Mouse (Mus musculus) erythroid progenitor cell, adult 5-6 weeks (primary cell): Measurements from ENCODE around the gene Acap2. TPM values are rescaled to one million over a fixed set of nuclear protein-coding genes. Genes with fewer than 3 reads are reported as not detected.
A peak's percentile ranks its signal among the peaks of the same experiment; 100 is the strongest.

ENCODE experiments used
- ATAC-seq: replicated peaks from 2 replicates; pipeline ENCODE4 v1.8.0; 2016; ENCODE audit warnings: moderate number of reproducible peaks, mild to moderate bottlenecking, moderate TSS enrichment, inconsistent platforms; ENCODE audit not compliant: poor library complexity, low FRiP score, severe bottlenecking
- total RNA-seq, 2 experiments: library from RNA; stranded (forward) in 1 of 2; stranded (reverse) in 1 of 2; fragments of 150-400 nt in 1 of 2; fragments of 186-747, 209-891 nt in 1 of 2; gene quantifications; 2 replicates each; pipeline versions ENCODE4 v1.2.3 to v1.2.4; 2015 to 2017; ENCODE audit warnings: low replicate concordance in 2 of 2

The Acap2 gene
- total RNA-seq, 2 experiments from 2014 or later: 8.7 to 13.4 TPM

- ATAC-seq: no peak
Measured at GRCm38 (mm10) chr16:31124991-31125390, 76.1 kb downstream of the Acap2 start.

DNA sequence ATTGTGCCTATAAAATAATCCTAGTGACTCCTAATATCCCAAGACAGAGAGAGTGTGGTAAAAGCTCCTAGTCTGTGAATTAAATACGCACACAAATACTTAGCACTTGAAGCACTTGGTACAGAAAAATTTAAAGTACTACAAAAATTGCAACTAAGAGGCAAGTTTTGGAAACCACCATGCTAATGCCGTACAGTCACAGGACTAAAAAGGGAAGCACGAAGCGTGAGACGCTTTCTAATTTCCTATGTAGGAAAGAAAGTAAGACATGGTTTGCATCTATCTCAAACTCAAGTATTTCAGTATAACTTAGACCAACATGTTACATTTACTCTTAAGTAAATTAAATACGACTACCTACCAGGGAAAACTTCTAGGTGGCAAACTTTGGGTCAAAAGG is 79.4 kb downstream of the Acap2 start:
- ATAC-seq: no peak

DNA sequence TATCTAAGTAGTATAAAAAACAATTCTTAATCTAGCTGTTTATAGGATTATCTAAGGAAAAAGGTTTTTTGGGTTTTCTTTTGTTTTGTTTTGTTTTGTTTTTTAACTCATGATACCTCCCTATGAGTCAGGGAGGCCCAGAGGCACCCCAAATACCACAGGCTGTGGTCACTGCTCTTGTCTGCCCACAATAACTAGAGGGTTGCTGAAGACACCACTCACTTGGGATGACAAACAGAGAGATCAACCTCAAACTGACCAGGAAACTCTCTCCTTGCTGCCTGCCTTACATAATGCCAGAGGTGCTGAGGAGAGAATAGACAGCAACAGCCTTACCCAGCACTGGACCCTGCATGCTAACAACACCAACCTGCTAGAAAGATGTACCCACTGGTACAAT is 87.4 kb downstream of the Acap2 start:
- ATAC-seq: no peak

- ATAC-seq: no peak
Measured at GRCm38 (mm10) chr16:31101352-31101751, 99.7 kb downstream of the Acap2 start.

DNA sequence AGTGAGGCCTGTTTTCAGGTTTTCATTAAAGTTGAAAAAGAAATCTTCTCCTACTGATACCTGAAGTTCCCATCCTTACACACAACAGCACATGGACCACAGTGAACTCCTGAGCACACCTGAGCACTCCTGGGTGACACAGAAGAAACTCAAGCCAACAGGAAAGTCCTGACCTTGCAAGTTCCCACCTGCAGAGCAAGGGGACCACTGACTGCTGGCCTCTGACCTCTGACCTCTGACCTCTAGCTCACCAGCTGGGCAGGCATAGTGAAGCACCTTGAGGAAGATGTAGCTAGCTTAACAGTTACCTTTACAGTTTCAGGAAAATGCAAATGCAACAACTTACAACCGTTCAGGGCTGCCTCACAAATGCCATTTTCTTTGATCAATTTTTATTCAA is 101.1 kb downstream of the Acap2 start:
- no peak for ATAC-seq

- ATAC-seq: no peak
Measured at GRCm38 (mm10) chr16:31094036-31094435, 107.0 kb downstream of the Acap2 start.

- no peak for ATAC-seq
Measured at GRCm38 (mm10) chr16:31093186-31093585, 107.9 kb downstream of the Acap2 start.

- ATAC-seq: no peak
Measured at GRCm38 (mm10) chr16:31081891-31082290, 119.2 kb downstream of the Acap2 start.

DNA sequence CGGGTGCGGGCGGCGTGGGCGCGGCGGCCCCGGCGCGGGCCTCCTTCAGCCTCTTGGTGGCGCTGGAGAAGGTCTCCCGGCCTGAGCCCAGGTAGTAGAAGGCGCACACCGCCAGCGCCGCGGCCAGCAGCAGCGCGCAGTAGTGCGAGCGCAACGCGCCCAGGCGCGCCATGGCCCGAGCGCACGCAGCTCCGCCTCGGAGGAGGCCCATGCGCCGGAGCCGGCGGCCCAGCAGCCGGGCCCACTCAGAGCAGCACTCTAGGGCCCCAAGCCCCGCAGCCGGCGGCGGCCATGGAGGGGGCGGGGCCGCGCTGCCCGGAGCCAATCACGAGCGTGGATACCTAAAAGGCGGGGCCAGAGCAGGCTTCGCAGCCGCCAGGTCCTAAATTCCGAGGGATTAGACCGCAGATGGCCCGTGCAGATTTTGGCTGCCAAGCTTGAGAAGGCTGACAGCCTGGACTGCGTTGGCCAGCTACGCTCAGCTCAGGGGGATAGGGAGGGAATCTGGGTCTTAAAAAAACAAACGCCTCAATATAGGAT is 119.8 kb downstream of the Acap2 start, which contains the start of gene Xxylt1:
Xxylt1 (minus strand) TSS at position 308 of the 540 bp plus-strand sequence.
- ATAC-seq: peak; percentile 91

GRCm38 (mm10) chr16:31080573-31081051 is 120.4 kb downstream of the Acap2 start:
- no peak; the same call in 1 of the 2 replicates for ATAC-seq

DNA sequence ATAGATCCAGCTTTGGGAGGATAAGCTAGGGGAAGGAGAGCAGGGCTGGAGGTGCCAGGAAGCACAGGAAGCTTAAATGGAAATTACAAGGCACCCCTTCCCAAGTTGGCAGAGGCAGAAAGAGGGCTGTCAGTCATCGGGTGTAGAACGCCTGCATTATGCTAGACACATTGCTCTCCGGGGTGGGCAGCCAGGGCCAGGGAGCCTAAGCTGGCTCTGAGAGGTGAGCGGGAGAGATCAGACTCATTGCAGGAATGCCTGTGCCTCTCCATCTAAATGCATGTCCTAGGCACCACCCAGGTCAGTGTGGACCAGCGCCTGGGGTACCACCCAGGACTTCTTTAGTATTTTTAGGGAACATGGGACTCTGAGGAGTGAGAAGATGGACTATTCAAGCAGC is 123.6 kb downstream of the Acap2 start:
- no peak for ATAC-seq

DNA sequence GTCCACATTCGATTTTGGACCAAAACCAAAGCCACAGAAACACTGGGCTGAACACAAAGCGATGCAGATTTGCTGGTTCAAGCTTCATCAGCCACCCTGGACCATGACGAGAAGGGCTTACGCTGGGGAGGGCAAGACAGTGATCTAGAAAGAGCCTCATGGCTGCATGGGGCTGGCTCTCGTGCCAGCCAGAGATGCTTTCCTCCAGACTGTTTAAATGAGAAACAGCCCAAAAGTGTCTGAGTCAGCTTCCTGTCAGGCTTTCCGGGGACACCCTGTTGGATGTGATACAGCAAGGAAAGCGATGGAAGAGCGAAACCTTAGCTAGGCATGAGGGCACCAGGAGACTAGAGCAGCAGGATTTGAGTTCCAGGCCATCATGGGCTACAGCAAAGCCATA is 124.6 kb downstream of the Acap2 start:
- no peak for ATAC-seq

DNA sequence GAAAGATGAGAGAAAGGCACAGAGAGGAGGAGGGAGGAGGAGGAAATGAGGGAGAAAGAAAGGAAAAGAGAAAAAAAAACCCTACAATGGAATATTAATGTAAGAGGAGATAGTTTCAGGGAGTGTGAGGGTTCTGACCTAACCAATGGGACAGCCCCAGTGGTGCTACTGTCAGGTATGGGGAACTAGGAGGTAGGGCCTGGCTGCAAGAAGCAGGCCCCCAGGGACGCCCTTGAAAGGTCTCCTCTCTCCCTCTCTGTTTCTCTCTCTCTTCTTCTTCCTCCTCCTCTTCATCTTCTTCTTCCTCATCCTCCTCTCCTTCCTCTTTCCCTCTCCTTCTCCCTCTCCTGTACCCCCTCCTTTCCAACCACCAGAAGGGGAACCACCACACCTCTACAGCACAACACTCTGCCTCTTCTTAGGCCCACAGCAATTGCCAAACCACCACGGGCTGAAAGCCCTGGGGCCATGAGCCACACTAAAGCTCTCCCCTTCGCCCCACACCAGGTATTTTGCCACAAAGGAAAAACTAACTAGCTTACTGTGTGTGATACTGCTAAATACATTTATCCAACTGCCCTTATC is 126.6 kb downstream of the Acap2 start:
- no peak for ATAC-seq

DNA sequence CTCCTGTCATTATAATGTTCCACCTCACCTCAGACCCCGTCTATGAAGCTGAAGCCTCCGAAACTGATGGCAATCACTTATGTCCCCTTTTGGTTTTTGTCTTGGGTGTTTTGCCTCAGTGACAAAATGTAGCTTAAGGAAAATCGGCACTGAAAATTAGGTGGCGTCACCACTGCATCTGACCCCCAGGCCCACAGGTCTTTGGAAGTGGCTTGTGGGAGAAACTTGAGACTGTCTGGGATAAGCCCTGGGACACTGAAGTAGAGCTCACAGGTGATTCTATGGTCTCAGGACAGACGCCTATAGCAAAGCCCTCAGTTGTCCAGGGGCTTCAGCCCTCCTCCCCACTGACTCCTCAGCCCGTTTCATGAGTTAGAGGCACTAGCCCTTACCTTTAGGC is 129.3 kb downstream of the Acap2 start:
- ATAC-seq: no peak

GRCm38 (mm10) chr16:31070358-31071133 is 130.5 kb downstream of the Acap2 start:
- no peak for ATAC-seq

GRCm38 (mm10) chr16:31069211-31070166 is 131.6 kb downstream of the Acap2 start:
- ATAC-seq: no peak

DNA sequence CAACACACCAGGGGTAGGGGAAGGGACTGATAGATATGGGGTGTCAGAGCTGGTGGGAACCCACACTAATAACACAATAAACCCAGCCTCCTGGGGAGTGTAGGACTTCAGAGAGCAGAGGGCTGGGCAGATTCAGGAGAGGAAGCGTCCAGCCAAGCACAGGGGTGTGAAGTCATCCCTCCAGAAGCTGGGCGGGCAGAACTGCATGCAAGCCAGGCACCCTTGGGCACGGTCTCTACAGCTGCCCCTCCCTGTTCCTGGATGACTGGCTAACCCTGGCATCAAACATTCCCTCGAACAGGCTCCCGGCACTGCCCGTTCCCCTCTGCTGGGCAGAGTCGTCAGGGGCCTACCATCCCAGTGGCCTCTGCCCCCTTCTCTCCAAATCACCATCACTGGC is 132.8 kb downstream of the Acap2 start:
- no peak for ATAC-seq

DNA sequence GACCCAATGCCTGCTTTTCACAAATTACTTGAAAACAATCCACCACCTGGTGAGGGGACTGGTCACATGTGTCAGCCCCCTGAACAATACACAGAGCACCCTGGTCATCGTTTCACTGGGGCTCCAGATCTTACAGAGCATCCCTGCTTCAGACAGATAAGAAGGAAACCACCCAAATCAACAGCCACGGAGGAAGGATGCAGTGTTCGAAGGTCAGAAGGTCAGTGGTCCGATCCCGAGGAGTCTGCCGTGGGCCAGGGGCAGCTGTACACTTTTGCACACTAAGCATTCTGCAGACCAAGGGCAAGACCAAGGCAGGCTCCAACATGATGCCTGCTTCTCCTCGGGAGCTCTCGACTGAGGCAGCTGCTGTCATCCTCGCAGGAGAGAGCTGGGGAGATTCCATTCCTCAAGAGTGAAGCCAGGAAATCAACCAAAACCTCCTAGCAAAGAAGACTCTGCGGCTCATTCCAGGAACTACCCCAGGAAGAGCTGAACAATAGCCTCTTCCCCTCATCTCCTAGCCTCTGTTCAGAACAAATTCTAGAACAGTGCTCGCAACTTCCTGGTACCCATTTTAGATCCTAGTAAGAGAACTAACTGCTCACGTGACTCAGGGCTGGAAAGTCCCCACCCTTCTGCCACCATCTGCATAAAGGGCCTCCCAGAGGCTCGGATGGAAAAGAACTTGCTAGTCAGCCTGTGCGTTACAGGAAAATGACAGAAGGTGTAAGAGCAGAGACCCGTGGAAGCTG is 134.5 kb downstream of the Acap2 start:
- no peak for ATAC-seq

DNA sequence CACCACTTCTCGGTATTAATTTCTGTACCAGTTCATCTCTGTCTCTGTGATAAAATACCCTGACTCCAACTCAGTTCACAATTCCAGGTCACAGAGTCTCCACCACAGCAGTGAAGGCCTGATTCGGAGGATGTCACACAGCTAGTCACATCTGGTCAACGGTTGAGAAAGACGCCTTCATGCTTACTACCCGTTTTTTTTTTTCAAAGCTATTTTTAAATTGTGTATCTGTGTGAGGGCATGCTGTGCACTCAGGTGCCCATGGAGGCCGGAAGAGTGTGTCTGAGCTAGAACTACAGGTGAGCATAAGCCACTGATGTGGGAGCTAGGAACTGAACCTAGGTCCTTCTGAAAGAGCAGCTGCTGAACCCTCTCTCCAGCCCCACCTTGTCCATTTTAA is 136.3 kb downstream of the Acap2 start:
- no peak for ATAC-seq
